Mouse (Mus musculus) hindbrain, embryonic 16.5 days (tissue): ENCODE results near the gene Arhgap30. TPM values are rescaled to one million over a fixed set of nuclear protein-coding genes. Genes with fewer than 3 reads are reported as not detected.

ENCODE experiments used
- ATAC-seq: fragments of 200-750 bp; cut with Nextera tagmentation; 2 replicates; pipeline ENCODE4 v1.8.0; 2017; ENCODE audit warnings: moderate TSS enrichment, moderate library complexity
- H3K27ac ChIP-seq: fragments of 300-500 bp; sonication (generic); 2 replicates; pipeline ENCODE4 v1.5.1; 2014; ENCODE audit warnings: low read depth, mild to moderate bottlenecking, control low read depth, low read length, moderate library complexity
- H3K27me3 ChIP-seq: fragments of 300-500 bp; sonication (generic); replicated peaks from 2 replicates; pipeline ENCODE4 v1.6.1; 2014; ENCODE audit warnings: low read length; ENCODE audit not compliant: control insufficient read depth, insufficient read depth
- H3K36me3 ChIP-seq: fragments of 300-500 bp; sonication (generic); 2 replicates; pipeline ENCODE4 v1.6.1; 2014; ENCODE audit warnings: mild to moderate bottlenecking, low read length, moderate library complexity, mixed read lengths; ENCODE audit not compliant: control insufficient read depth, insufficient read depth
- H3K4me1 ChIP-seq: fragments of 300-500 bp; sonication (generic); 2 replicates; pipeline ENCODE4 v1.6.1; 2014; ENCODE audit warnings: low read depth, low read length; ENCODE audit not compliant: control insufficient read depth, insufficient read depth
- H3K4me2 ChIP-seq: fragments of 300-500 bp; sonication (generic); 2 replicates; pipeline ENCODE4 v1.6.1; 2014; ENCODE audit warnings: mild to moderate bottlenecking, low read length, control low read depth, moderate library complexity
- H3K4me3 ChIP-seq: fragments of 300-500 bp; sonication (generic); 2 replicates; pipeline ENCODE4 v1.5.1; 2014; ENCODE audit warnings: mild to moderate bottlenecking, low read length, control low read depth, moderate library complexity
- H3K9ac ChIP-seq: fragments of 300-500 bp; sonication (generic); 2 replicates; pipeline ENCODE4 v1.6.1; 2014; ENCODE audit warnings: low read depth, mild to moderate bottlenecking, control low read depth, low read length, moderate library complexity
- H3K9me3 ChIP-seq: fragments of 300-500 bp; sonication (generic); 2 replicates; pipeline ENCODE4 v1.6.1; 2014; ENCODE audit warnings: mild to moderate bottlenecking, low read length, moderate library complexity; ENCODE audit not compliant: control insufficient read depth
- WGBS: fragments of 180-500 bp; shearing (Covaris S2); extraction: QIAGEN DNeasy Blood & Tissue Kit; methylation state at CpG from one replicate; pipeline ENCODE4 v1.1.7; 2014; 5-methylcytosine and 5-hydroxymethylcytosine counted together
- polyA plus RNA-seq: library from polyadenylated mRNA; unstranded; fragments of >200 nt; fragmentation: Nextera tagmentation; extraction: Ambion mirVana; gene quantifications from 2 replicates; pipeline ENCODE4 v1.2.1, GENCODE M21; 2015

Gene Arhgap30
- polyA plus RNA-seq, 1 experiment from 2014 or later = 0.73 TPM

DNA sequence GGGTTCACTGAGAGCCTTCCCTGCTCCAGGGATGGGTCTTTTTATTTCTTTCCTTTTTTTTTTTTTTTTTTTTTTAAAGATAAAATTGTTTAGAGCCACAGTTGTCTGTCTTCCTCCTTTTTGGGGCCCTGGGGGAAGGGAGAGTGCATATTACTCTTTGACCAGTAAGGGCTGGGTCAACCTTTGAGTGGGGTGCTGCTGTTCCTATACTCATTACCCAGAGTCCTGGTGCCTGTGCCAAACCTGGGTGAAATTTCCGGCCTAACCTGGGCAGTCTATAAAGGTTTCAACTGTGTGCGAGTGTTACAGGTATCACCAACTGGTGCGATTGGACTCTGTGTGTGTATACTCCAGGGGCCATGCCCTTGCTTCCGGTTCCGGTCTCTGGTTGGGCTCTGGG is 29.9 kb downstream of the Arhgap30 start, which contains the start of gene Tstd1:
TSS of gene Tstd1 (plus strand) at position 213 of the 400 bp plus-strand sequence.
- Histone ChIP-seq H3K27ac (0 out of 2 replicates have a peak within 1 kb of the TSS, but pooled peaks have one; percentile 44), H3K4me2 (no peak within 1 kb of the TSS), H3K9ac (peak within 1 kb of the TSS; percentile 19; the same call in 1 of the 2 replicates), H3K36me3 (peaks cover 34% of the 10 kb centered on the region), H3K4me3 (no peak within 1 kb of the TSS), H3K27me3 (no peaks in the 10 kb centered on the region), H3K4me1 (peaks cover 6% of the 10 kb centered on the region), H3K9me3 (no peaks in the 10 kb centered on the region)
- no peak; the same call in 1 of the 2 replicates for ATAC-seq
- WGBS = 90% methylated on average over 5 of the region's 5 CpGs

DNA sequence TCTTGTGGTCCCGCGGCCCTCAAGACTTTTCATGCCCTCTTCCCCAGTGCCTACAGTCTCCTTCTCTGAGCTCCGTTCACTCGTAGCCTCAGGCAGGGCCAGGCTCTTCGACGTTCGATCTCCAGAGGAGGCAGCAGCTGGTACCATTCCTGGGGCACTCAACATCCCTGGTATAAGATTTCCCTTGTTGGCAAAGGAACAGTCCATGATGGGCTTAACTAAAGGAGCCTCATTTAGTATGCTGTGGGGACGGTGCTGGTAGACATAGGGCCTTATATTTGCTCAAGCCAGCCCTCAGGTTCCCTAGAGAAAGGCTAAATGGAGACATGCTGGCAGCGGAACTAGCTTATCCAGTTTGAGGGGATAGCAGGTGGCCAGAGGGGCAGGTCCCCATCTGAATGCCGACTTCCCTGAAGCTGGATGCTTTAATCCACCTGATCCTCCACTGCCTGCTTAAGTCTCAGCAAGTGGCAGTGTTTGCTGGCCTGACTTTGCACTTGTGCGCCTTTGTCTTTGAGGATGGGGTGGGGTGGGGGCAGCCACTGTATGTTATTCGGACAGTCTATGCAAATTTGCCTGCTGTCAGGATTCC is 30.6 kb downstream of the Arhgap30 start:
- peaks cover 34% of the 10 kb centered on the region for H3K36me3 ChIP-seq
- no peak overlapping the region for H3K4me2 ChIP-seq
- 45% methylated on average over 12 of the region's 12 CpGs for WGBS
- no peak overlapping the region for H3K4me3 ChIP-seq
- H3K27me3 ChIP-seq = no peaks in the 10 kb centered on the region
- H3K4me1 ChIP-seq = peaks cover under 1% of the 10 kb centered on the region
- peak overlapping the region; percentile 19; the same call in 1 of the 2 replicates for H3K9ac ChIP-seq
- H3K27ac ChIP-seq = 0 out of 2 replicates have a peak overlapping the region, but pooled peaks have one; percentile 44
- no peaks in the 10 kb centered on the region for H3K9me3 ChIP-seq
- ATAC-seq = peak; percentile 66

- ATAC-seq = peak; percentile 40
- H3K4me3 ChIP-seq = no peak overlapping the region
- no peaks in the 10 kb centered on the region for H3K9me3 ChIP-seq
- no peak overlapping the region for H3K9ac ChIP-seq
- WGBS = 61% methylated on average over 5 of the region's 5 CpGs
- H3K36me3 ChIP-seq = peaks cover 34% of the 10 kb centered on the region
- H3K27ac ChIP-seq = 0 out of 2 replicates have a peak overlapping the region, but pooled peaks have one; percentile 44
- no peaks in the 10 kb centered on the region for H3K27me3 ChIP-seq
- H3K4me2 ChIP-seq = no peak overlapping the region
- H3K4me1 ChIP-seq = no peaks in the 10 kb centered on the region
Measured at GRCm38 (mm10) chr1:171419905-171420304, 31.2 kb downstream of the Arhgap30 start.

DNA sequence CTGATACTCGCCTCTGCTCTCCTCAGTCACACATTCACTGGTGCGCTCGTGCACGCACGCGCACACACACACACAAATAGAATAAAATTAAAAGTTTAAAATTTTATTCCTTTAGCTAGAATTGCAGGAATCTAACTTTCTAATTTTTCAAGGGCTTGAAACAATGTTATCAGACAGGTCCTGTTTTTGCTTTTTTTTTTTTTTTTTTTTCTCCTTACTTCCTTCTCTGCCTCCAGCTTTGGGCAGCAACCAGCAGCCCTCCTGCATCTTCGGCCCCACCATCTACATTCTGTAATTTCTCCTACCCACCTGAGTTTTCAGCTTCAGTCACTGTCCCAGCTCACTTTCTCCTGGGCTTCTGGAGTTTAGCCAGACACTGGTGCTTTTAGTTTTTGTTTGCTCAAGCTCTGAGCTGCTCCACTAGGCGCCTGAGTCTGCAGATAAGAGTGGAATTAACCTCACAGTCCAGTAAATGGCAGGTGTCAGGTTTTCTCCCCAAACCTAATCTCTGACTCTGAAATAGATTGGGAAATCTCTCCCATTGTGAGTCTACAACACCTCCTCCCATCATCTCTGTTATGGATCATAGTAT is 33.8 kb downstream of the Arhgap30 start:
- no peaks in the 10 kb centered on the region for H3K9me3 ChIP-seq
- no peak overlapping the region for H3K4me2 ChIP-seq
- WGBS = 88% methylated on average over 8 of the region's 8 CpGs
- H3K9ac ChIP-seq = no peak overlapping the region
- H3K4me3 ChIP-seq = no peak overlapping the region
- H3K4me1 ChIP-seq = no peaks in the 10 kb centered on the region
- no peak overlapping the region for H3K27ac ChIP-seq
- peaks cover 14% of the 10 kb centered on the region for H3K36me3 ChIP-seq
- H3K27me3 ChIP-seq = no peaks in the 10 kb centered on the region
- no peak for ATAC-seq

DNA sequence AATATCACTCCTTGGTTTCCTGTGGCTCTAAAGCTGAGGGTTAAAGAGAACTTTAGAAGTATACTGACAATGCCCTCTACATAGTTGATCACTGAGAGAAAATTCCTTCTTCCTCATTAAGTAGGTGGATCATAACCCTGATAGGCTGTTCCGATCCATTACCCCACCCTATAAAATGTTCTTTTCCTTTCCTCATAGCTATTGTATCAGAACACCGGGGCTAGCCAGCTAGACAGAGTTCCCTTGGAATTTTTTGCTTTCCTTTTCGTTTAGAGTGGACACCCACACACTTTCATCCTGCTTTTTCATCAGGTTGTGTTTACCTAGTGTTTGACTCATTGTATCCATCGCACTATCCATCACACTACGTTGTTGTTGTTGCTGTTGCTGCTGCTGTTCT is 35.9 kb downstream of the Arhgap30 start:
- no peak overlapping the region for H3K4me2 ChIP-seq
- H3K9ac ChIP-seq = no peak overlapping the region
- H3K4me3 ChIP-seq = no peak overlapping the region
- 76% methylated on average over 5 of the region's 5 CpGs for WGBS
- 0 out of 2 replicates have a peak, but pooled peaks cover 3% of the 10 kb centered on the region for H3K9me3 ChIP-seq
- ATAC-seq = no peak
- no peak overlapping the region for H3K27ac ChIP-seq
- no peaks in the 10 kb centered on the region for H3K27me3 ChIP-seq
- no peaks in the 10 kb centered on the region for H3K4me1 ChIP-seq
- H3K36me3 ChIP-seq = peaks cover 2% of the 10 kb centered on the region; the same call in 1 of the 2 replicates

DNA sequence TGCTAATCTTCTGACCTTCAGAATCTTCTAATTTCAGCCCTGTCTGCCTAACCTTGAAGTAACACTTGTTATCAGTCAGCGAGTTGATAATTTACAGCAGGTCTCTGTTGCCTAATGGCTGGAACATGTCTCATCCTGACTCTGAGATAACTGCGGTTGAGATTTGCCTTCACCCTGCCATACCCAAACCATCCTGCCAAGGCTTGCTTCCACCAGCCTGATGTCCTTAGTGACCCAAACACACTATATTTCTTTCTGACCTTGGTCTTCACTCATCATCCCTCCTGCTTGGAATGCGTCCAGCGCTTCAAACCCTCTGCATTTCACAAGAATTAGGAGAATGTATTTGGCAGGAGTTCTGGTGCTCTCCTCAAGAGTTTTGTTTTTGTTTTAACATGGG is 36.4 kb downstream of the Arhgap30 start:
- no peak for ATAC-seq

DNA sequence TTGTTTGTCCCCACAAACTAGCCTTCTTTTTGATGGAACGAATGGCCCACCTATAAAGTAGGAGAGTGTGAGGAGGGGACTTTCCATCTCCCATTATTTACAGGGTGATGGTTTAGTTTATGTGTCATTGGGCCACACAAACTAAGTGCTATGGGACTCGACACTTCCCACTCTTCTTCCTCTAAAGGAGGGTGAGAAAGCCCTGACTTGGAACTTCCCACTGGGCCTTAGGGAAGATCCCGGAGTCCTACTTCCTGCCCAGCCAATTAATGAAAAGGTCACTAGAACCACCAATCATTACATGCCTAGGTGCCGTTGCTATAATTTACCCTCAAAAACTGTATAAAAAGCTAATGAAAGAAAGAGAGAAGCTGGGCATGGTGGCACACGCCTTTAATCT is 43.4 kb downstream of the Arhgap30 start:
- Histone ChIP-seq H3K36me3 (no peaks in the 10 kb centered on the region), H3K27me3 (peaks cover 8% of the 10 kb centered on the region), H3K4me1 (peaks cover under 1% of the 10 kb centered on the region; the same call in 1 of the 2 replicates), H3K4me3 (no peak overlapping the region), H3K9me3 (0 out of 2 replicates have a peak, but pooled peaks cover 3% of the 10 kb centered on the region), H3K9ac (no peak overlapping the region), H3K4me2 (no peak overlapping the region), H3K27ac (no peak overlapping the region)
- no peak for ATAC-seq
- 78% methylated on average over 5 of the region's 5 CpGs for WGBS

More for the DNA sequence above, 36.4 kb downstream of the Arhgap30 start:
- Histone ChIP-seq H3K9ac (no peak overlapping the region), H3K36me3 (no peaks in the 10 kb centered on the region; the same call in 1 of the 2 replicates), H3K27ac (no peak overlapping the region), H3K4me2 (no peak overlapping the region), H3K4me1 (no peaks in the 10 kb centered on the region), H3K9me3 (0 out of 2 replicates have a peak, but pooled peaks cover 3% of the 10 kb centered on the region), H3K27me3 (no peaks in the 10 kb centered on the region), H3K4me3 (no peak overlapping the region)
- 72% methylated on average over 4 of the region's 4 CpGs for whole genome bisulfite sequencing

GRCm38 (mm10) chr1:171435288-171435814 is 46.6 kb downstream of the Arhgap30 start:
- ATAC-seq = no peak
- Histone ChIP-seq H3K4me3 (no peak overlapping the region), H3K4me1 (peaks cover 7% of the 10 kb centered on the region; the same call in 1 of the 2 replicates), H3K27ac (no peak overlapping the region), H3K9me3 (no peaks in the 10 kb centered on the region), H3K9ac (no peak overlapping the region), H3K4me2 (no peak overlapping the region), H3K36me3 (no peaks in the 10 kb centered on the region), H3K27me3 (peaks cover 20% of the 10 kb centered on the region)
- 49% methylated on average over 7 of the region's 7 CpGs for WGBS

- Histone ChIP-seq H3K9me3 (no peaks in the 10 kb centered on the region), H3K4me2 (no peak overlapping the region), H3K9ac (no peak overlapping the region), H3K27me3 (peaks cover 20% of the 10 kb centered on the region), H3K27ac (no peak overlapping the region), H3K36me3 (no peaks in the 10 kb centered on the region), H3K4me3 (no peak overlapping the region), H3K4me1 (peaks cover 7% of the 10 kb centered on the region; the same call in 1 of the 2 replicates)
- 63% methylated on average over 1 of the region's 1 CpGs for WGBS
- no peak for ATAC-seq
Measured at GRCm38 (mm10) chr1:171435974-171436373, 47.2 kb downstream of the Arhgap30 start.
